15 mouse cellular contexts compared by ENCODE assay signal in the genomic region with DNA sequence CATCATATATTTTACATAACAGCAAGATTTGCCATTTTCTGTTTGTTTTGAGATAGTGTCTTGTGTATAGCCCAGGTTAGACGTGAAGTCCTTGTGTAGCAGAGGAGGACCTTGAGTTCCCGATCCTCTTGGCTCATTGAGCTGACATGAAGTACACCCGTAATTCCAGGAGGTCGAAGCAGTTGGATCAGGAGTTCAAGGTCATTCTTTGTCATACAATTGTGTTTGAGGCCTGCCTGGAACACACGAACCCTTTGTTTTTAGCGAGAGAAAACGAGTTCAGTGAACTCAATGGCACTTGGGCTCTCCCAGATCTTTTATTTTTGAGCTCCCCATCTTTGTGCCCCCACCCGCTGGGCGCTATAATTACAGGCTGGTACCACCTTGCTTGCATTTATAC.
DNase-seq lines count a peak whose midpoint lies in the region.
"Had no signal": no experiment of that assay in that cellular context is flagged by ENCODE, and none has a peak within 500 bp of the region (broad histone marks: within the 10 kb centered on the region; RNA-seq: fewer than 3 reads in every experiment).

No protein-coding gene starts in this region.

- DNase-seq in testis, postnatal 10 days (ENCODE audit: low spot score): peak; percentile 30
- no peak for DNase-seq in testis, postnatal 14 days (ENCODE audit: low spot score)
- DNase-seq in ES-CJ7 (ENCODE audit: low read depth, low spot score) (peak; percentile 94), R1 (ENCODE audit: low read depth, low spot score) (peak; percentile 96)
- no peak for DNase-seq in cerebellum, postnatal 14 days
- no peak for DNase-seq in thymus, postnatal 10 days (ENCODE audit: low spot score in 2 of 2)
- DNase-seq: adrenal gland, postnatal 10 days; adrenal gland, postnatal 36 days; cerebellum, adult 18-20 months; cerebellum, adult 9-10 months; cerebellum, postnatal 25 days; forebrain, postnatal 0 days; gastrocnemius, adult 2 months; gastrocnemius, postnatal 14 days; heart, adult 11 months had no signal

Comparison
In these comparisons a context has a peak if more than half of its experiments do, and no peak if none do; other contexts are left out.
1. DNase-seq: peak in testis, postnatal 10 days (single experiment), ES-CJ7 (single experiment) and R1 (single experiment); none in testis, postnatal 14 days (single experiment), cerebellum, postnatal 14 days (0 of 2) and thymus, postnatal 10 days (0 of 2).